Mouse (Mus musculus) cortical plate, adult 2 months (tissue): Measurements from ENCODE around the gene Slc38a3. TPM values are rescaled to one million over a fixed set of nuclear protein-coding genes. Genes with fewer than 3 reads are reported as not detected.

Experiments used
- H3K27ac ChIP-seq: fragments of 200-500 bp; 2 replicates; pipeline ENCODE4 v1.5.1; 2012; ENCODE audit warnings: low read length, control low read depth, inconsistent platforms; ENCODE audit not compliant: insufficient read depth
- H3K4me1 ChIP-seq: fragments of 200-500 bp; 2 replicates; pipeline ENCODE4 v1.6.1; 2011; ENCODE audit warnings: low read length; ENCODE audit not compliant: control insufficient read depth, insufficient read depth
- H3K4me3 ChIP-seq: fragments of 200-500 bp; 2 replicates; pipeline ENCODE4 v1.5.1; 2011; ENCODE audit warnings: mild to moderate bottlenecking, low read length, control low read depth; ENCODE audit not compliant: insufficient read depth
- CTCF ChIP-seq: fragments of 200-500 bp; IDR thresholded peaks from 2 replicates; pipeline ENCODE4 v1.5.1; 2011; ENCODE audit warnings: mild to moderate bottlenecking, control low read depth, low read length; ENCODE audit not compliant: insufficient read depth; ENCODE audit errors: extremely low read depth
- POLR2A ChIP-seq: fragments of 200-500 bp; IDR thresholded peaks from 2 replicates; pipeline ENCODE4 v1.6.1; 2011; ENCODE audit warnings: mild to moderate bottlenecking, low read length, control low read depth; ENCODE audit not compliant: insufficient read depth; ENCODE audit errors: extremely low read depth
- polyA plus RNA-seq: library from polyadenylated mRNA; depleted of rRNA; stranded (reverse); fragments of >200 nt; gene quantifications from 2 replicates; pipeline ENCODE4 v1.2.3, GENCODE M21; 2012; rRNA removed

Slc38a3 gene
- polyA plus RNA-seq, 1 experiment = 156 TPM

GRCm38 (mm10) chr9:107602068-107602648 is 67.2 kb downstream of the Slc38a3 start:
- peak; percentile 96 for TF ChIP-seq CTCF
- no peak for TF ChIP-seq POLR2A
- Histone ChIP-seq H3K4me1 (no peaks in the 10 kb centered on the region; the same call in 1 of the 2 replicates), H3K27ac (no peak overlapping the region), H3K4me3 (no peak overlapping the region)

GRCm38 (mm10) chr9:107601275-107601674 is 68.1 kb downstream of the Slc38a3 start:
- no peak overlapping the region for H3K27ac ChIP-seq
- H3K4me1 ChIP-seq = no peaks in the 10 kb centered on the region; the same call in 1 of the 2 replicates
- TF ChIP-seq CTCF (no peak), POLR2A (no peak)
- no peak overlapping the region for H3K4me3 ChIP-seq

- TF ChIP-seq CTCF = 0 out of 2 replicates have a peak, but pooled peaks have one; percentile 14
- TF ChIP-seq POLR2A = no peak
- H3K4me1 ChIP-seq = no peaks in the 10 kb centered on the region; the same call in 1 of the 2 replicates
- H3K27ac ChIP-seq = no peak overlapping the region
- no peak overlapping the region for H3K4me3 ChIP-seq
Measured at GRCm38 (mm10) chr9:107600745-107601144, 68.6 kb downstream of the Slc38a3 start.

Other genes starting within 250 kb of the Slc38a3 start
- gene Tmem115, start 135.6 kb downstream of the Slc38a3 start, polyA plus RNA-seq = 35.4 and 36.5 TPM in 2 replicates
- 29.5 and 31.3 TPM in 2 replicates for gene Cyb561d2, start 127.3 kb downstream of the Slc38a3 start, polyA plus RNA-seq
- gene Nprl2, start 127.3 kb downstream of the Slc38a3 start, polyA plus RNA-seq = 66.7 and 67.2 TPM in 2 replicates
- gene Zmynd10, start 122.2 kb downstream of the Slc38a3 start, polyA plus RNA-seq = 6.0 and 6.7 TPM in 2 replicates
- gene Rassf1, start 118.0 kb downstream of the Slc38a3 start, polyA plus RNA-seq = 24.4 and 24.5 TPM in 2 replicates
- gene Tusc2, start 106.3 kb downstream of the Slc38a3 start, polyA plus RNA-seq = 139 and 143 TPM in 2 replicates
- gene Hyal2, start 101.6 kb downstream of the Slc38a3 start, polyA plus RNA-seq = 9.7 and 10.3 TPM in 2 replicates
- 5.0 and 5.7 TPM in 2 replicates for gene Hyal1, start 92.6 kb downstream of the Slc38a3 start, polyA plus RNA-seq
- 13.8 and 13.9 TPM in 2 replicates for gene Naa80, start 90.6 kb downstream of the Slc38a3 start, polyA plus RNA-seq
- 0.44 and 0.48 TPM in 2 replicates for gene Hyal3, start 88.7 kb downstream of the Slc38a3 start, polyA plus RNA-seq
- 16.3 and 18.6 TPM in 2 replicates for gene Ifrd2, start 81.9 kb downstream of the Slc38a3 start, polyA plus RNA-seq
- gene Sema3b, start 60.3 kb downstream of the Slc38a3 start, polyA plus RNA-seq = 2.4 and 4.3 TPM in 2 replicates
- 283 and 286 TPM in 2 replicates for gene Gnai2, start 34.2 kb downstream of the Slc38a3 start, polyA plus RNA-seq
- gene Gnat1, start 10.2 kb upstream of the Slc38a3 start, polyA plus RNA-seq = 0.40 and 0.42 TPM in 2 replicates
- gene Sema3f, start 40.9 kb upstream of the Slc38a3 start, polyA plus RNA-seq = 29.1 and 30.1 TPM in 2 replicates
- gene Rbm5, start 101.5 kb upstream of the Slc38a3 start, polyA plus RNA-seq = 138 and 156 TPM in 2 replicates
- 60.7 and 62.5 TPM in 2 replicates for gene Rbm6, start 203.7 kb upstream of the Slc38a3 start, polyA plus RNA-seq
- gene Mon1a, start 218.6 kb upstream of the Slc38a3 start, polyA plus RNA-seq = 29.4 and 31.2 TPM in 2 replicates
- 2.0 and 2.4 TPM in 2 replicates for gene Mst1r, start 237.3 kb upstream of the Slc38a3 start, polyA plus RNA-seq